Mouse (Mus musculus): ENCODE data around the gene Ccdc18.
"Not testable (repeated sequence)": the region's sequence is repeated elsewhere in the genome, so short reads cannot be mapped to it uniquely, and the experiment has no call there.

The Ccdc18 gene

GRCm38 (mm10) chr5:108132441-108133243, at the start of gene Ccdc18, which contains the start of gene Tmed5:
Gene Ccdc18, plus strand, starts transcription at chr5:108132875.
Gene Tmed5, minus strand, starts transcription at chr5:108132620.
- peak; percentile 89 to 95 for DNase-seq (ENCODE audit: low spot score in 2 of 2)

- DNase-seq (ENCODE audit: low spot score in 2 of 2), result no peak
These were observed 47.2 kb upstream of the Ccdc18 start for GRCm38 (mm10) chr5:108085440-108085839.

GRCm38 (mm10) chr5:108092731-108093130, 39.9 kb upstream of the Ccdc18 start:
- DNase-seq (ENCODE audit: low spot score in 2 of 2), result not testable (repeated sequence)

- DNase-seq (ENCODE audit: low spot score in 2 of 2), result no peak
These were observed 35.0 kb upstream of the Ccdc18 start for GRCm38 (mm10) chr5:108097676-108098075.

DNA sequence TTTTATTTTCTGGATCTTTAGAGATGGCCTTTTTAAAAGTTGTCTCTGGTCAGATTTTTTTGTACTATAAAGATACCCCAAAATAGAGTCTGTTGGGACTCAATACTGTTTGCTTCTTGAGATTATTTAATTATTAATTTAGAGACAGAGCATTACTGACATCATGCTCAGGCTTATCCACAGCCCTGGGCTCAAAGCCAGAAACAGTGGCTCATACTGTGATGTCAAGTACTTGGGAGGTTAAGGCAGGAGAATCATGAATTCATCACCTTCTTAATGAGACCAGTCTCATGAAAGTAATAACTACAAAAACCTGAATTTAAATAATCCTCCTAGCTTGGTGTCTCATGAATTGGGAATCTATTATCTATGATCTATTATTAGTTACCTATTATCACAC, 32.5 kb upstream of the Ccdc18 start:
- no peak for DNase-seq (ENCODE audit: low spot score in 2 of 2)

DNA sequence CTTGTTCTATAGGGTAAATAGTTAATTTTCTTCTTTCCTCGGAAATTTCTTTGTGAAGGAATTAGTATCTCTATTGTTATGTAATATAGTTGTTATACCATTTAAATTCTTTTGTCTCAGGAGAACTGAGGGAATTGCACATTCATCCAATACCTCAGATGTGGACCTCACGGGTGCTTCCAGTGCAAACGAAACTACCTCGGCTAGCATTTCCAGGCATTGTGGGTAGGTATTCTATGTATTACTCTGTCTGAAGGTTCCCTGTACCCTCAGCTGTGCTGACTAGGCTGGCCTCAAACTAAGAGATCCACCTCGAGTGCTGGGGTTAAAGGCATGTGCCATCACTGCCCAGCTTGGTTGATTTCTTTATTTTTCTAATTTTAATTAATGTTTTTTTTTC, 28.4 kb upstream of the Ccdc18 start:
- no peak for DNase-seq (ENCODE audit: low spot score in 2 of 2)

- DNase-seq (ENCODE audit: low spot score in 2 of 2), result no peak
These were observed 23.3 kb upstream of the Ccdc18 start for GRCm38 (mm10) chr5:108109346-108109745.

GRCm38 (mm10) chr5:108117693-108118092, 15.0 kb upstream of the Ccdc18 start:
- DNase-seq (ENCODE audit: low spot score in 2 of 2), result no peak

- DNase-seq (ENCODE audit: low spot score in 2 of 2), result no peak
These were observed 12.3 kb upstream of the Ccdc18 start for GRCm38 (mm10) chr5:108120221-108120900.

- no peak for DNase-seq (ENCODE audit: low spot score in 2 of 2)
These were observed 730 bp upstream of the Ccdc18 start for GRCm38 (mm10) chr5:108131849-108132440.

DNA sequence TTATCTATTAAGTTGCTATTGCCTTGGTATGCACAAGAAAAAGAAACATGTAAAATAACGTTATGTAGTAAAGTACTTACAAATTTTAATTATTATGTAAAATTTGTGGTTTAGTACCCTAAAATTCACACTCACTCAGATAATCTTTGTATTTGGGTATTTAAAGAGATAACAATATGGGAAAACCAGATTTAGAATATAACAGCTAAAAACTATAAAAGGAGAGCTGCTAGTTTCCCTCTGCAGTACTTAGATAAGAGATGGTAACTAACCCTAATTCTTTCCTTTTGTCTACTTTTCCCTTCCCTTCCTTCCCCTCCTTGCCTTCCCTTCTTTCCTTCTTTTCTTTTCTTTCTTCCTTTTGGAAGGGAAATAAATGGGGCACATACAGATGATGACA, 19.9 kb downstream of the Ccdc18 start:
- DNase-seq (ENCODE audit: low spot score in 2 of 2), result no peak

DNA sequence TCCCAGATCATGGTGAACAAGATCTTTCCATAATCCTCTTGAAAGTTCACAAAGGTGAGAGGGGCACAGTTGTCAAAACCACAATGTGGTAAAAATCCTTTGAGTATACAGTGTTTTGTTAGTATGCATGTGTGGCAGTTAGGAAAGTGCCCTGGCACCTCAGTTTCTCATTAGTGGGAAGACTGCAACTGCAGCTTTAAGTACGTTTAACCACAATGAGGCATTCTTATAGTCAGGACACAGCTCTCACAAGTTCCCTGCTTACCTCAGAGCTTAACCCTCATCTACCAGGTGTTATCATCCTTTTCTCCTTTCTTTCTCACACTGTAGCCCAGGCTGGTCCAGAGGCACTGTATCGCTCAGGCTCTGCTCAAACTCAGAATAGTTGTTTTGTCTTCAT, 28.1 kb downstream of the Ccdc18 start:
- DNase-seq (ENCODE audit: low spot score in 2 of 2), result no peak

- peak in 1 of 2 experiments; percentile 7 for DNase-seq (ENCODE audit: low spot score in 2 of 2)
These were observed 31.0 kb downstream of the Ccdc18 start for GRCm38 (mm10) chr5:108163695-108164094.

DNA sequence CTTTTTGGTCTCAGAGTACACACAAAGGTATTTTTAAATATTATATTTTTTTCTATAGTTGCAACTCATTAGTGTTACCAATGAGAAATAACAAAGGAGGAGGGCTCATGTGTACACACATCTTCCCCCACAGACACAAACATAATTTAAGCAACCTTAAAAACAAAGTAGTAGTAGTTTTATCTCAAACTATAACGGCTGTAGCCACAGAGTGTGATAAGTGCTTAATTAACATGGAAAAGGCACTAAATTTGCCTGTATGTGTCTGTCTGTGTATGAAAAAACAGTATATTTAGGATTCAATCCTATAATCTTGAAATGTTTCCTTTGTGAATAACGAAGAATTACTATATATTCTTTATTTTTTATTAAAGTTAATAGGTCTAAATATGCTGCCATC, 51.4 kb downstream of the Ccdc18 start:
- no peak for DNase-seq (ENCODE audit: low spot score in 2 of 2)

- DNase-seq (ENCODE audit: low spot score in 2 of 2), result no peak
These were observed 56.3 kb downstream of the Ccdc18 start for GRCm38 (mm10) chr5:108188967-108189366.

- DNase-seq (ENCODE audit: low spot score in 2 of 2), result no peak
These were observed 73.3 kb downstream of the Ccdc18 start for GRCm38 (mm10) chr5:108206008-108206407.

DNA sequence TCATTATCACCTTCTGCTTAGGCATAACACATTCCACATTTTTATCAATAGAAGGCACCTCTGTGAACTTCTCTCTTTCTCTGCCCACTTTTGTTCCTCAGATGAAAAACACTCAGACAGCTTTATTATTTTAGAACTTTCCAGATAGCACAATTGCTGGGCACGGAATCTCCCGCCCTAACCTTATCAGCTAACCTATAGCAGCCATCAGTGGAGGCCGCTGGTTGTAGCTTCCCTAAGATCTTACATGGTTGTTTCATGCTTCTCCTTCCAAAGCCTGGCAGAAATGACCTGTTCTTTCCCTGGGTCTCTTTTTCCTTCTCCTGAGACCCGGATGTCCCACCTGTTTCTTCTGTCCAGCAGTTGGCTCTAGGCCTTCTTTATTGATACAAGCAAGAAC, 78.8 kb downstream of the Ccdc18 start:
- DNase-seq (ENCODE audit: low spot score in 2 of 2), result no peak

DNA sequence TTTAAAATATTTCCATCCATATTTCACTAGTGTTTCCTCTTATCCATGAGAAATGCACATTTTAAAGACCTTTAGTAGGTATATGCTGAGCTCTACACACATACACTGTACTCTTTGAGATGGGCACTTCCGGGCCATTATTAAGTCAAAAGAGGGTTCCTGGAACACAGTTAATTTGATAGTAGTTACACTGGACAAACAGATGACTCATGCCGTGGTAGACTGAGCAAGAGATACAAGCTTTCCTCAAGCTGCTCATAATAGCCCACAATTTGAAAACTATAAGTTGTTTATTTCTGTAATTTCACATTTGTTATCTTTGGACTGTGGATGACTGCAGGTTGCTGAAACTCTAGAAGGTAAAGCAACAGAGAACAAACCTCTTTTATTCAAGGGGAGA, 82.3 kb downstream of the Ccdc18 start:
- DNase-seq (ENCODE audit: low spot score in 2 of 2), result no peak

- no peak for DNase-seq (ENCODE audit: low spot score in 2 of 2)
These were observed 91.4 kb downstream of the Ccdc18 start for GRCm38 (mm10) chr5:108224077-108224476.

DNA sequence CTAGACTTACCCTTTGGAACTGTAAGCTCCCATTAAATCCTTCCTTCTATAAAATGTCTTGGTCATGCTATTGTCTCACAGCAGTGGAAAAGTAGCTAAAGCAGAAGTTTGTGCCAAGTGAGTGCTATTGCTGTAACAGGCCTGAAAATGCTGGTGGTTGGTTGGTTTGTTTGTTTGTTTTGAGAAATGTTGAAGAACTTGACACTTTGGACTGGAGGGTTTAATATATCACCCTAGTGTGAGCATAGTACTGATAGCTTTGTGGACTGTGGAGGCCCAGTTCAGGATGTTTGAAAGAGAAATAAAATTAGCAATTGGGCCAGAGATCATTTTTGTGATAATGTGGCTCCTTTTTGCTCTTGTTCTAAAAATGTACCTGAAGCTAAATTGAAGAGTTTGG, 93.5 kb downstream of the Ccdc18 start:
- DNase-seq (ENCODE audit: low spot score in 2 of 2), result no peak

DNA sequence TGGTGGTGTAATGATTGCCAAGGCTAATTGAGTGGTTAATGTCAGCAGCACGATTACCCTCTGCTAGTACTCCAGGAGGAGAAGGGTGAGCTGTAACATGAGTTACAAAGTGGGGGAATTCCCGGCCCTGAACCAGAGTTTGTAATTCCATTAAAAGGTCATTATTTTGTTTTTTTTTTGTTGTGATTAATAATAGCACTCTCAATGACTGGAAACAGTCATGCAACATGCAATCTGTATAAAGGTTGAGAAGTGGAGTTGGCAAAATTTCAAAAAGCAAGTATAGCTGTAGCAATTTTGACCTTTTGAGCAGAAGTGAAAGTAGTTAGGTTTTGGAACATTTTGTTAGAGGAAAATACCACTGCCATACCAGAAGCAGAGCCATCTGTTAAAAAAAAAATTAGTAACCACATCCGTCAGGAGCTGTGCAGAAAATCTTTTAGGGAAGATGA, 113.7 kb downstream of the Ccdc18 start:
- DNase-seq (ENCODE audit: low spot score in 2 of 2), result no peak

DNA sequence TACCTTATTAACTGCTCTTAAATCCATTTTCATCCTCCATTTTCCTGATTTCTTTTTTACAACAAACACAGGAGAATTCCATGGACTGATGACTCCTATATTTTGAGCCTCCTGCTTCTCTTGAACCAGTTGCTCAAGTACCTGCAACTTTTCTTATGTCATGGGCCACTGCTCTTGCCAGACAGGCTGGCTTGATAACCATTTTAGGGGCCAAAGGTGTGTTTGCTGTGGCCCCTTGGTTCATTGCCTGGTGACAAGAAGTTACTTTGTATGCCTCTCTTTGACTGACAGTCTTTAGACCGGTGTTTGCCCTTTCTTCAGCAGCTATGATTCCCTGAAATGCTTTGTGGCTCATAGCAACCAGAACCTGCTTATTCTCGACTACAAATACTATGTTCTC, 117.4 kb downstream of the Ccdc18 start:
- no peak for DNase-seq (ENCODE audit: low spot score in 2 of 2)

DNA sequence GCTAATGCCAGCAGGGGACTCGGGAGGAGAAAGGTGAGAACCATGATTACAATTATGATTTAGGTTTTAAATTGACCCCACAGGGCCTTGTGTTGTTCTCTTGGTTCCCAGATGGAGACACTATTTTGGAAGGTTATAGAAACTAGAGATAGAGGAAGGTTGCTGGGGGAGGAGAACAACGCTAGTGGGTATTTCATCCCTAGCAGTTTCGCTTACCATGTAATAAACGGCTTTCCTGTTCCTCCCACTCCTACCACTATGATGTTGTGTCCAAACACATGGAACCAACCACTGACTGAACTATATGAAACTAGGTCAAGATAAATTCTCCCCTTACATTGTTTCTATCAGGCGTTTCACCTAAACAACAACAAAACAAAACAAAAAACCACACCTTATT, 122.6 kb downstream of the Ccdc18 start:
- DNase-seq (ENCODE audit: low spot score in 2 of 2), result no peak

Data from frontal cortex, postnatal 25 days (tissue).